Mouse (Mus musculus) layer of hippocampus, adult 9-10 months (tissue): ENCODE measurements at regions not wholly inside any gene's neighbourhood (a gene's known extent, or its start where the extent isn't known, plus 50 kb on each side); places are given as distances from the start of the nearest gene placed in this dataset.
A peak's percentile ranks its signal among the peaks of the same experiment; 100 is the strongest.

Source experiments
- DNase-seq: peaks from one replicate; pipeline ENCODE4 v3.0.0; 2022; ENCODE audit warnings: low spot score

- no peak for DNase-seq
Observed at GRCm38 (mm10) chrX:11487876-11488275, 160.3 kb downstream of the H2al1j start.

- DNase-seq: no peak
Observed at GRCm38 (mm10) chrX:11490146-11490693, 162.6 kb downstream of the H2al1j start.

- no peak for DNase-seq
Observed at GRCm38 (mm10) chrX:11491235-11491634, 163.6 kb downstream of the H2al1j start.

- DNase-seq: no peak
Observed at GRCm38 (mm10) chrX:11491676-11492391, 164.2 kb downstream of the H2al1j start.

- no peak for DNase-seq
Observed at GRCm38 (mm10) chrX:11493526-11494245, 166.1 kb downstream of the H2al1j start.

GRCm38 (mm10) chrX:11494246-11494630 is 166.6 kb downstream of the H2al1j start:
- peak; percentile 8 for DNase-seq

- DNase-seq: no peak
Observed at GRCm38 (mm10) chrX:11512439-11512838, 184.8 kb downstream of the H2al1j start.

GRCm38 (mm10) chrX:11512928-11513327 is 185.3 kb downstream of the H2al1j start:
- no peak for DNase-seq

GRCm38 (mm10) chrX:11523791-11524190 is 196.2 kb downstream of the H2al1j start:
- DNase-seq: no peak

- DNase-seq: no peak
Observed at GRCm38 (mm10) chrX:11525326-11525725, 197.7 kb downstream of the H2al1j start.

- DNase-seq: no peak
Observed at GRCm38 (mm10) chrX:11528589-11528988, 201.0 kb downstream of the H2al1j start.

GRCm38 (mm10) chrX:11529221-11529620 is 201.6 kb downstream of the H2al1j start:
- DNase-seq: no peak

- DNase-seq: no peak
Observed at GRCm38 (mm10) chrX:11532817-11533216, 205.2 kb downstream of the H2al1j start.

GRCm38 (mm10) chrX:11533871-11534270 is 206.2 kb downstream of the H2al1j start:
- DNase-seq: no peak

- no peak for DNase-seq
Observed at GRCm38 (mm10) chrX:11541011-11541410, 213.4 kb downstream of the H2al1j start.

GRCm38 (mm10) chrX:11550164-11550851 is 222.7 kb downstream of the H2al1j start:
- DNase-seq: no peak

GRCm38 (mm10) chrX:11552177-11552576 is 224.6 kb downstream of the H2al1j start:
- DNase-seq: no peak

GRCm38 (mm10) chrX:11555035-11555570 is 227.5 kb downstream of the H2al1j start:
- no peak for DNase-seq

- DNase-seq: no peak
Observed at GRCm38 (mm10) chrX:11558260-11558659, 230.6 kb downstream of the H2al1j start.

- no peak for DNase-seq
Observed at GRCm38 (mm10) chrX:11560550-11561276, 233.1 kb downstream of the H2al1j start.

- DNase-seq: no peak
Observed at GRCm38 (mm10) chrX:11565888-11566287, 238.3 kb downstream of the H2al1j start.

GRCm38 (mm10) chrX:11567827-11568226 is 240.2 kb downstream of the H2al1j start:
- no peak for DNase-seq
